Mouse (Mus musculus) heart, adult 2 months (tissue): Measurements from ENCODE around the gene Olfr1222.

Experiments used
- CTCF ChIP-seq: fragments of 200-600 bp; IDR thresholded peaks from 2 replicates; pipeline ENCODE4 v1.8.1; 2022; ENCODE audit warnings: antibody characterized with exemption, mild to moderate bottlenecking, moderate library complexity
- EP300 ChIP-seq: fragments of 200-500 bp; IDR thresholded peaks from 2 replicates; pipeline ENCODE4 v1.6.1; 2011; ENCODE audit warnings: low read depth, low read length, control low read depth; ENCODE audit not compliant: insufficient read depth
- POLR2A ChIP-seq: fragments of 200-500 bp; IDR thresholded peaks from 2 replicates; pipeline ENCODE4 v1.6.1; 2011; ENCODE audit warnings: mild to moderate bottlenecking, low read depth, low read length, control low read depth; ENCODE audit not compliant: insufficient read depth

- TF ChIP-seq EP300 (no peak), POLR2A (no peak), CTCF (no peak)
Measured at GRCm38 (mm10) chr2:89117183-89117582, 15.7 kb downstream of the Olfr1222 start, which contains the start of gene Olfr1221.
